Mouse (Mus musculus): ENCODE results near the gene Olfr272. TPM values are rescaled to one million over a fixed set of nuclear protein-coding genes. Genes with fewer than 3 reads are reported as not detected.
A peak's percentile ranks its signal among the peaks of the same experiment; 100 is the strongest.

The Olfr272 gene
- not detected for total RNA-seq (2021)

DNA sequence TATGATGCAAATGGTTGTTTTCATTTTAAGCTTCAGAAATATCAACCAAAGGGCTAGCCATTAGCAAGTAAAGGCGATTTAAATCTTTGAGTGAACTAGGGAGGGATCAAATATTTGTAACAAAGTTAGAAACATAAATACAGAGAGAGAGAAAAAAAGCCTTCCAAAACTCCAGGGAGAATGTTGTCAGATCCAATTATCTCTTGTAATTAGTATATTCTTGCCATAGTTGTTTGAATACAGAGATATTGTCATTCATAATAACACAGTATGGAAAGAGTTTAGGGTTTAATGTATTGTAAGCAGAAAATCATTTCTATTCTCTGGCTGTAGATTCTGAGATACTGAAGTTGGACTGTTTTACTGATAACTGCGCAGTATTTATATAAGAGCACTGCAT is at the start of gene Olfr272:
Olfr272 (minus strand) TSS at position 101 of the 400 bp plus-strand sequence.
- no peak for DNase-seq

DNA sequence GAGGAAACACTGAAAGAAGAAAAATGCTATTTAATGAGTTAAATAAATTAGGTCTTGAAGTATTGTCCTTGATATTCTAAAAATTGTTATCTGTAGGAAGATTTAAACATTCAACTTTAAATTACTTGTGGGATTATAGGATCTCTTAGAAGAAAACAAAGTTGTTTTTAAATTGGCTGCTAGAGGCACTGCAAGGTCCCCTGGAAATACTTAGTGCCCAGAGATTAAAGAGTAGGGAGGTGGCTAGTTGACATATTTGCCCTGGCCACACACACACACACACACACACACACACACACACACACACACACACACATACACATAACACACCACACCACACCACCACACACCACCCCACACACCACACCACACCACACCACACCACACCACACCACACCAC is 45.3 kb upstream of the Olfr272 start, which contains the start of gene Olfr270:
Olfr270 (plus strand) TSS at position 301 of the 400 bp plus-strand sequence.
- no peak for DNase-seq

DNA sequence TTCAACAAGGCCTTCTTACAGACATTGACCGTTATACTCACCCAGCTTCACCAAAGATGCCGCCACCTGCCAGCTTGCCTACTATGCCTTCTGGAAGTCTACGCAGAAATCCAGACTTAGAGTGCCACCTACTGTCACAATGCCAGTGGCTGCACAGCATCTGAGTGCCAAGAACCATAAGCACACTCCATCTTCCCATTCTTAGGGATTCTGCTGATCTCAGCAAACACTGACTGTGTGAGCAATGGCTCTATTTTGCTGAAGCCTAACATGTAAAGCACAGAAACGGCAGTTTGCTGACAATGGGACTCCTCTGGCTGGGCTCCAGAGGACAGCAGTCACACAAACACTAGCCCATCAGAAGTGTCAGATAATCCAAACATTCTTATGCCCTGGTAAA is 39.7 kb upstream of the Olfr272 start:
- peak; percentile 12 for DNase-seq

DNA sequence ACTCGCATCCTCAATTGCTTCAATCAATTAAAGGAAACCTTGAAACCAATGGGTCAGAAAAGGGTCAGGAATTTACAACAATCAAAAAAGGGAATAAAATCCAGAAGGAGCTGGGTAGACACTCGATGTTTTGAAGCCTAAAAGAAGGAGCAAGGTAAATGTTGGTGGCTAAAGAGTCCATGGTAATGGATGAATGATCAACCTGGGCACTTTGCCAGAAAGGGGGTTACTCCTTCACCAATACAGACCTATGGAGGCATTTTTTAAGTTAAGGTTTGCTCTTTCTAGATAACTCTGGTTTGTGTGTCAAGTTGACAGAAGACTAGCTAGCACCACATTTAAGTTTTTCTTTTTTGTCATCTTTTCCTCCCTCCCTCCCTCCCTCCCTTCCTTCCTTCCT is 30.0 kb upstream of the Olfr272 start:
- DNase-seq: no peak

DNA sequence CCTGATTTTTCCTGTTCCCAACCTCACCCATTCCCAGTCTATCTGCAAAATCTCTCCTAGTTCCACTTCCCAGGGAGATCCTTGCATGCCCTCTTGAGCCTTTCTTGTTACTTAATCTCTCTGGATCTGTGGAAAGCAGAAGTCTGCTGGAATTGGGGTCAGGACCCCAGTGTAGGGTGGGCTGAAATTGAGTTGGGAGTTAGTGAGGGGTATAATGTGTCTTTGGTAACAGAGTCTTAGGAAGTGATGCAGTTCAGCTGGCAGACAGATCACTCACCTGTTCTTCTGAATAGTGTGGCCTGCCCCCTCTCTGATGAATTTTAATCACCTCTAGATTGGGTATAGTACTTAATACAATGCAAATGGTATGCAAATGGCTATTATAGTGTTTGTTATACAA is 27.7 kb upstream of the Olfr272 start:
- DNase-seq: no peak

DNA sequence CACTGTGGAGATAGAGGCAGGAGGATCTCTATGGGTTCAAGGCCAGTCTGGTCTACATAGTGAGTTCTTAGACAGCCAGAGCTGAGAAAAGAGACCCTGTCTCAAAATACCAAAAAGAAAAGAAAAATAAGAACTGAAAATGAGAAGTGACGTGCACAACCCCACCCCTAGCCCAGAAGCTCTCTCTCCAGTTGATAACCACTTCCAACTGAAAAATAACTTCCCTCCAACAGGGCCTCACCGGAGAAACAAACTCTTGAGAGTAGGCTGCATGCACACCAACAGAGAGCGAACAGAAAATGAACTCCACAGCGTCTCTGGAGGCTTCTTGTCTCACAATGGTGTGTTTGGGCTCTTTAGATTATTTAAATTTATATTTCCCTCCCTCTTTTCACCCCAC is 11.5 kb upstream of the Olfr272 start:
- no peak for DNase-seq

- DNase-seq: no peak
Measured at GRCm38 (mm10) chr4:52917311-52917688, 1.7 kb downstream of the Olfr272 start.

- DNase-seq: no peak
Measured at GRCm38 (mm10) chr4:52916659-52917310, 2.2 kb downstream of the Olfr272 start.

- DNase-seq: no peak
Measured at GRCm38 (mm10) chr4:52912409-52912808, 6.6 kb downstream of the Olfr272 start.

DNA sequence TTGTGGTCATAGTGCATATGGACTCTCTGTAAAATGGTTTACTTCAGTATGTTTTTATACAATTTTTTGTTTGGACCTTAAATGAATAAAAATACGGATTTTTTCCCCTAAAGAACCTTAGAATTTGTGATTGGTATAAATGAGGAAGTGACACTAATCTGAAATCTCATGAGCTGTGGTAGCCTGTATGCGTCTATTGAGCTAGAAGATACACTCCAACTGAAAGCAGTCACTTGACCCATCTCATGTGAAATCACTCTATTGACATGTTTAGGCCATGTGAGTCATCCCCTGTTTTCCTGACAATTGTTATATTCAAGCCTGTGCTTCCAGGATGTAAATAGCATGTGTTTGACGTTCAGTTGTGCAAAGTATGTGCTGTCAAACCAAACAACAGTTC is 9.4 kb downstream of the Olfr272 start:
- DNase-seq: no peak

- no peak for DNase-seq
Measured at GRCm38 (mm10) chr4:52864156-52864555, 54.8 kb downstream of the Olfr272 start.

Other genes with a start within 250 kb of the Olfr272 start
- gene Olfr275, start 104.6 kb downstream of the Olfr272 start, total RNA-seq (2021): not detected
- gene Olfr273, start 59.9 kb downstream of the Olfr272 start, total RNA-seq (2021): not detected
- not detected for gene Olfr270, start 45.4 kb upstream of the Olfr272 start, total RNA-seq (2021)
- not detected for gene Nipsnap3a, start 70.1 kb upstream of the Olfr272 start, total RNA-seq (2021)
- gene Nipsnap3b, start 92.7 kb upstream of the Olfr272 start, total RNA-seq (2021): 10 to 100 TPM; 24.0 to 26.4 TPM
- 10 to 100 TPM in 1 of 2 experiments, 1 to 10 TPM in 1; 9.5 to 11.6 TPM for gene Abca1, start 240.7 kb upstream of the Olfr272 start, total RNA-seq (2021)